Mouse (Mus musculus): ENCODE results near the gene Gm11595. TPM values are rescaled to one million over a fixed set of nuclear protein-coding genes. Genes with fewer than 3 reads are reported as not detected.

The Gm11595 gene
- not detected for polyA plus RNA-seq (2014; fragmentation: Illumina TruSeq; extraction: RNeasy Lipid Tissue Mini Kit (QIAGEN cat#74804); ENCODE audit: low replicate concordance)

DNA sequence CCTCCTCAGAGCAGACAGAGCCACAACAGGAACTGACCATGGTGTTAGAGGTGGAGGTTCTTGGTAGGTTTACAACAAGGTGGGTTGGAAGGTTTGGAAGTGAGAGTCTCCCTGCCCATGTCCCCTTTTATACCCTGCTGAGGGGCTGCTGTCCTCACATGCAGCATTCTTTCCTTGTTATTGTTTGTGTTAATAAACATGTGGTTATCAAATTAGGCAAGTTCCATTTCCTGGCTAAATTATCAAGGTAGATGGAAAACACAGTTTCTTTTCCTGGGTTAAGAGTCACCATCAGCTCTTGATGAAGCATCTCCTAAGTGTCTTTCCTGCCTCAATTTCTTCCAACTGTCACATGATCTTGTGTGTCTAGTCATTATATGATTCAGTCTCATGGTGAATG lies at the start of gene Gm11595:
Gm11595 (minus strand) TSS at position 101 of the 400 bp plus-strand sequence.

DNA sequence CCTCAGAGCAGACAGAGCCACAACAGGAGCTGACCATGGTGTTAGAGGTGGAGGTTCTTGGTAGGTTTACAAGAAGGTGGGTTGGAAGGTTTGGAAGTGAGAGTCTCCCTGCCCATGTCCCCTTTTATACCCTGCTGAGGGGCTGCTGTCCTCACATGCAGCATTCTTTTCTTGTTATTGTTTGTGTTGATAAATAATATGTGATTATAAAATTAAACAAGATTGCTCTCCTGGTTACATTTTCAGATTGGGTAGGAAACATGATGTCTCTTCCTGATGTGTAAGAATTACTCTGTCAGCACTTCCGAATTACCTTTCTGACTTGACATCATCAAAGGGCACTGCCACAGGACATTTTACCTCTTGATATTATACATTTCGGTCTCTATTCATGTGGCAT lies 42.9 kb upstream of the Gm11595 start, which contains the start of gene Gm11564:
Gm11564 (minus strand) TSS at position 101 of the 400 bp plus-strand sequence.

DNA sequence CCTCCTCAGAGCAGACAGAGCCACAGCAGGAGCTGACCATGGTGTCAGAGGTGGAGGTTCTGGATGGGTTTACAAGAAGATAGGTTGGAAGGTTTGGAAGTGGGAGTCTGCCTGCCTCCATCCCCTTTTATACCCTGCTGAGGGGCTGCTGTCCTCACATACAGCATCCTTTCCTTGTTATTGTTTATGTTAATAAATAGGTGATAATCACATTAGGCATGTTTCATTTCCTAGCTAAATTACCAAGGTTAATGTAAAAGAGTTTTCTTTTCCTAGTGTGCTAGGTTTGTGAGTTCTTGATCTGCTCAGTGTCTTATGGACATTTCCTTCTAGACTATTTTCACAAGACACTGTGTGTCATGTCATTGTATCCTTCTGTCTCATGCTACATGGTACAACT lies 37.1 kb upstream of the Gm11595 start, which contains the start of gene Krtap4-13:
Krtap4-13 (minus strand) TSS at position 101 of the 400 bp plus-strand sequence.

DNA sequence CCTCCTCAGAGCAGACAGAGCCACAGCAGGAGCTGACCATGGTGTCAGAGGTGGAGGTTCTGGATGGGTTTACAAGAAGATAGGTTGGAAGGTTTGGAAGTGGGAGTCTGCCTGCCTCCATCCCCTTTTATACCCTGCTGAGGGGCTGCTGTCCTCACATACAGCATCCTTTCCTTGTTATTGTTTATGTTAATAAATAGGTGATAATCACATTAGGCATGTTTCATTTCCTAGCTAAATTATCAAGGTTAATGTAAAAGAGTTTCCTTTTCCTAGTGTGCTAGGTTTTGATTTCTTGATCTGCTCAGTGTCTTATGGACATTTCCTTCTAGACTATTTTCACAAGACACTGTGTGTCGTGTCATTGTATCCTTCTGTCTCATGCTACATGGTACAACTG lies 31.6 kb upstream of the Gm11595 start, which contains the start of gene Gm11554:
Gm11554 (minus strand) TSS at position 101 of the 400 bp plus-strand sequence.

DNA sequence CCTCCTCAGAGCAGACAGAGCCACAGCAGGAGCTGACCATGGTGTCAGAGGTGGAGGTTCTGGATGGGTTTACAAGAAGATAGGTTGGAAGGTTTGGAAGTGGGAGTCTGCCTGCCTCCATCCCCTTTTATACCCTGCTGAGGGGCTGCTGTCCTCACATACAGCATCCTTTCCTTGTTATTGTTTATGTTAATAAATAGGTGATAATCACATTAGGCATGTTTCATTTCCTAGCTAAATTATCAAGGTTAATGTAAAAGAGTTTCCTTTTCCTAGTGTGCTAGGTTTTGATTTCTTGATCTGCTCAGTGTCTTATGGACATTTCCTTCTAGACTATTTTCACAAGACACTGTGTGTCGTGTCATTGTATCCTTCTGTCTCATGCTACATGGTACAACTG lies 26.1 kb upstream of the Gm11595 start, which contains the start of gene Gm11569:
Gm11569 (minus strand) TSS at position 101 of the 400 bp plus-strand sequence.

GRCm38 (mm10) chr11:99793367-99793766 lies 20.7 kb upstream of the Gm11595 start, which contains the start of gene Gm11596:
TSS of gene Gm11596 (minus strand) at chr11:99793467.

DNA sequence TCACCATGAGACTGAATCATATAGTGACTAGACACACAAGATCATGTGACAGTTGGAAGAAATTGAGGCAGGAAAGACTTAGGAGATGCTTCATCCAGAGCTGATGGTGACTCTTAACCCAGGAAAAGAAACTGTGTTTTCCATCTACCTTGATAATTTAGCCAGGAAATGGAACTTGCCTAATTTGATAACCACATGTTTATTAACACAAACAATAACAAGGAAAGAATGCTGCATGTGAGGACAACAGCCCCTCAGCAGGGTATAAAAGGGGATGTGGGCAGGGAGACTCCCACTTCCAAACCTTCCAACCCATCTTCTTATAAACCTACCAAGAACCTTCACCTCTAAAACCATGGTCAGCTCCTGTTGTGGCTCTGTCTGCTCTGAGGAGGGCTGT lies 12.2 kb upstream of the Gm11595 start, which contains the start of gene Krtap4-9:
Krtap4-9 (plus strand) TSS at position 301 of the 400 bp plus-strand sequence.

GRCm38 (mm10) chr11:99780604-99781003 lies 7.9 kb upstream of the Gm11595 start, which contains the start of gene Krtap4-8:
TSS of gene Krtap4-8 (minus strand) at chr11:99780704.

GRCm38 (mm10) chr11:99734190-99734589 lies 38.5 kb downstream of the Gm11595 start, which contains the start of gene Gm14180:
TSS of gene Gm14180 (minus strand) at chr11:99734290.

Other genes with a start within 250 kb of the Gm11595 start
- not detected for gene Krt40, start 229.8 kb downstream of the Gm11595 start, polyA plus RNA-seq (2014; fragmentation: Illumina TruSeq; extraction: RNeasy Lipid Tissue Mini Kit (QIAGEN cat#74804); ENCODE audit: low replicate concordance)
- not detected for gene Krtap3-3, start 222.0 kb downstream of the Gm11595 start, polyA plus RNA-seq (2014; fragmentation: Illumina TruSeq; extraction: RNeasy Lipid Tissue Mini Kit (QIAGEN cat#74804); ENCODE audit: low replicate concordance)
- gene Krtap3-2, start 216.1 kb downstream of the Gm11595 start, polyA plus RNA-seq (2014; fragmentation: Illumina TruSeq; extraction: RNeasy Lipid Tissue Mini Kit (QIAGEN cat#74804); ENCODE audit: low replicate concordance), result not detected
- not detected for gene Gm11939, start 213.4 kb downstream of the Gm11595 start, polyA plus RNA-seq (2014; fragmentation: Illumina TruSeq; extraction: RNeasy Lipid Tissue Mini Kit (QIAGEN cat#74804); ENCODE audit: low replicate concordance)
- not detected for gene Krtap3-1, start 206.3 kb downstream of the Gm11595 start, polyA plus RNA-seq (2014; fragmentation: Illumina TruSeq; extraction: RNeasy Lipid Tissue Mini Kit (QIAGEN cat#74804); ENCODE audit: low replicate concordance)
- not detected for gene Krtap1-5, start 191.9 kb downstream of the Gm11595 start, polyA plus RNA-seq (2014; fragmentation: Illumina TruSeq; extraction: RNeasy Lipid Tissue Mini Kit (QIAGEN cat#74804); ENCODE audit: low replicate concordance)
- not detected for gene Krtap1-4, start 189.3 kb downstream of the Gm11595 start, polyA plus RNA-seq (2014; fragmentation: Illumina TruSeq; extraction: RNeasy Lipid Tissue Mini Kit (QIAGEN cat#74804); ENCODE audit: low replicate concordance)
- gene Krtap1-3, start 181.6 kb downstream of the Gm11595 start, polyA plus RNA-seq (2014; fragmentation: Illumina TruSeq; extraction: RNeasy Lipid Tissue Mini Kit (QIAGEN cat#74804); ENCODE audit: low replicate concordance), result not detected
- gene Krtap9-3, start 174.8 kb downstream of the Gm11595 start, polyA plus RNA-seq (2014; fragmentation: Illumina TruSeq; extraction: RNeasy Lipid Tissue Mini Kit (QIAGEN cat#74804); ENCODE audit: low replicate concordance), result not detected
- not detected for gene Gm11938, start 169.6 kb downstream of the Gm11595 start, polyA plus RNA-seq (2014; fragmentation: Illumina TruSeq; extraction: RNeasy Lipid Tissue Mini Kit (QIAGEN cat#74804); ENCODE audit: low replicate concordance)
- gene Gm11937, start 162.7 kb downstream of the Gm11595 start, polyA plus RNA-seq (2014; fragmentation: Illumina TruSeq; extraction: RNeasy Lipid Tissue Mini Kit (QIAGEN cat#74804); ENCODE audit: low replicate concordance), result not detected
- not detected for gene Krtap2-4, start 158.1 kb downstream of the Gm11595 start, polyA plus RNA-seq (2014; fragmentation: Illumina TruSeq; extraction: RNeasy Lipid Tissue Mini Kit (QIAGEN cat#74804); ENCODE audit: low replicate concordance)
- gene Gm11562, start 152.5 kb downstream of the Gm11595 start, polyA plus RNA-seq (2014; fragmentation: Illumina TruSeq; extraction: RNeasy Lipid Tissue Mini Kit (QIAGEN cat#74804); ENCODE audit: low replicate concordance), result not detected
- gene Krtap4-1, start 144.7 kb downstream of the Gm11595 start, polyA plus RNA-seq (2014; fragmentation: Illumina TruSeq; extraction: RNeasy Lipid Tissue Mini Kit (QIAGEN cat#74804); ENCODE audit: low replicate concordance), result not detected
- gene Krtap4-2, start 137.8 kb downstream of the Gm11595 start, polyA plus RNA-seq (2014; fragmentation: Illumina TruSeq; extraction: RNeasy Lipid Tissue Mini Kit (QIAGEN cat#74804); ENCODE audit: low replicate concordance), result not detected
- not detected for gene Krtap4-7, start 128.8 kb downstream of the Gm11595 start, polyA plus RNA-seq (2014; fragmentation: Illumina TruSeq; extraction: RNeasy Lipid Tissue Mini Kit (QIAGEN cat#74804); ENCODE audit: low replicate concordance)
- not detected for gene Gm11555, start 122.7 kb downstream of the Gm11595 start, polyA plus RNA-seq (2014; fragmentation: Illumina TruSeq; extraction: RNeasy Lipid Tissue Mini Kit (QIAGEN cat#74804); ENCODE audit: low replicate concordance)
- gene Gm11563, start 114.0 kb downstream of the Gm11595 start, polyA plus RNA-seq (2014; fragmentation: Illumina TruSeq; extraction: RNeasy Lipid Tissue Mini Kit (QIAGEN cat#74804); ENCODE audit: low replicate concordance), result not detected
- not detected for gene Krtap4-6, start 107.0 kb downstream of the Gm11595 start, polyA plus RNA-seq (2014; fragmentation: Illumina TruSeq; extraction: RNeasy Lipid Tissue Mini Kit (QIAGEN cat#74804); ENCODE audit: low replicate concordance)
- gene Gm14190, start 82.2 kb downstream of the Gm11595 start, polyA plus RNA-seq (2014; fragmentation: Illumina TruSeq; extraction: RNeasy Lipid Tissue Mini Kit (QIAGEN cat#74804); ENCODE audit: low replicate concordance), result not detected
- gene Gm14180, start 38.6 kb downstream of the Gm11595 start, polyA plus RNA-seq (2014; fragmentation: Illumina TruSeq; extraction: RNeasy Lipid Tissue Mini Kit (QIAGEN cat#74804); ENCODE audit: low replicate concordance), result not detected
- gene Krtap4-8, start 7.8 kb upstream of the Gm11595 start, polyA plus RNA-seq (2014; fragmentation: Illumina TruSeq; extraction: RNeasy Lipid Tissue Mini Kit (QIAGEN cat#74804); ENCODE audit: low replicate concordance), result not detected
- gene Krtap4-9, start 12.3 kb upstream of the Gm11595 start, polyA plus RNA-seq (2014; fragmentation: Illumina TruSeq; extraction: RNeasy Lipid Tissue Mini Kit (QIAGEN cat#74804); ENCODE audit: low replicate concordance), result not detected
- gene Gm11596, start 20.6 kb upstream of the Gm11595 start, polyA plus RNA-seq (2014; fragmentation: Illumina TruSeq; extraction: RNeasy Lipid Tissue Mini Kit (QIAGEN cat#74804); ENCODE audit: low replicate concordance), result not detected
- gene Gm11569, start 26.0 kb upstream of the Gm11595 start, polyA plus RNA-seq (2014; fragmentation: Illumina TruSeq; extraction: RNeasy Lipid Tissue Mini Kit (QIAGEN cat#74804); ENCODE audit: low replicate concordance), result not detected
- not detected for gene Gm11554, start 31.5 kb upstream of the Gm11595 start, polyA plus RNA-seq (2014; fragmentation: Illumina TruSeq; extraction: RNeasy Lipid Tissue Mini Kit (QIAGEN cat#74804); ENCODE audit: low replicate concordance)
- gene Krtap4-13, start 37.0 kb upstream of the Gm11595 start, polyA plus RNA-seq (2014; fragmentation: Illumina TruSeq; extraction: RNeasy Lipid Tissue Mini Kit (QIAGEN cat#74804); ENCODE audit: low replicate concordance), result not detected
- gene Gm11564, start 42.8 kb upstream of the Gm11595 start, polyA plus RNA-seq (2014; fragmentation: Illumina TruSeq; extraction: RNeasy Lipid Tissue Mini Kit (QIAGEN cat#74804); ENCODE audit: low replicate concordance), result not detected
- gene 2300003K06Rik, start 65.2 kb upstream of the Gm11595 start, polyA plus RNA-seq (2014; fragmentation: Illumina TruSeq; extraction: RNeasy Lipid Tissue Mini Kit (QIAGEN cat#74804); ENCODE audit: low replicate concordance), result not detected
- gene Krtap4-16, start 78.7 kb upstream of the Gm11595 start, polyA plus RNA-seq (2014; fragmentation: Illumina TruSeq; extraction: RNeasy Lipid Tissue Mini Kit (QIAGEN cat#74804); ENCODE audit: low replicate concordance), result not detected
- not detected for gene Gm11568, start 85.0 kb upstream of the Gm11595 start, polyA plus RNA-seq (2014; fragmentation: Illumina TruSeq; extraction: RNeasy Lipid Tissue Mini Kit (QIAGEN cat#74804); ENCODE audit: low replicate concordance)
- not detected for gene Gm11559, start 91.6 kb upstream of the Gm11595 start, polyA plus RNA-seq (2014; fragmentation: Illumina TruSeq; extraction: RNeasy Lipid Tissue Mini Kit (QIAGEN cat#74804); ENCODE audit: low replicate concordance)
- gene Krtap9-1, start 100.5 kb upstream of the Gm11595 start, polyA plus RNA-seq (2014; fragmentation: Illumina TruSeq; extraction: RNeasy Lipid Tissue Mini Kit (QIAGEN cat#74804); ENCODE audit: low replicate concordance), result not detected
- gene Gm11567, start 106.3 kb upstream of the Gm11595 start, polyA plus RNA-seq (2014; fragmentation: Illumina TruSeq; extraction: RNeasy Lipid Tissue Mini Kit (QIAGEN cat#74804); ENCODE audit: low replicate concordance), result not detected
- gene Krtap31-1, start 135.0 kb upstream of the Gm11595 start, polyA plus RNA-seq (2014; fragmentation: Illumina TruSeq; extraction: RNeasy Lipid Tissue Mini Kit (QIAGEN cat#74804); ENCODE audit: low replicate concordance), result not detected
- gene Gm11565, start 141.8 kb upstream of the Gm11595 start, polyA plus RNA-seq (2014; fragmentation: Illumina TruSeq; extraction: RNeasy Lipid Tissue Mini Kit (QIAGEN cat#74804); ENCODE audit: low replicate concordance), result not detected
- not detected for gene Krtap31-2, start 163.4 kb upstream of the Gm11595 start, polyA plus RNA-seq (2014; fragmentation: Illumina TruSeq; extraction: RNeasy Lipid Tissue Mini Kit (QIAGEN cat#74804); ENCODE audit: low replicate concordance)
- gene Krtap9-5, start 175.6 kb upstream of the Gm11595 start, polyA plus RNA-seq (2014; fragmentation: Illumina TruSeq; extraction: RNeasy Lipid Tissue Mini Kit (QIAGEN cat#74804); ENCODE audit: low replicate concordance), result not detected
- not detected for gene Krtap29-1, start 206.1 kb upstream of the Gm11595 start, polyA plus RNA-seq (2014; fragmentation: Illumina TruSeq; extraction: RNeasy Lipid Tissue Mini Kit (QIAGEN cat#74804); ENCODE audit: low replicate concordance)
- not detected for gene Krtap16-1, start 213.7 kb upstream of the Gm11595 start, polyA plus RNA-seq (2014; fragmentation: Illumina TruSeq; extraction: RNeasy Lipid Tissue Mini Kit (QIAGEN cat#74804); ENCODE audit: low replicate concordance)
- not detected for gene Krtap17-1, start 221.1 kb upstream of the Gm11595 start, polyA plus RNA-seq (2014; fragmentation: Illumina TruSeq; extraction: RNeasy Lipid Tissue Mini Kit (QIAGEN cat#74804); ENCODE audit: low replicate concordance)
- gene Krt33a, start 243.3 kb upstream of the Gm11595 start, polyA plus RNA-seq (2014; fragmentation: Illumina TruSeq; extraction: RNeasy Lipid Tissue Mini Kit (QIAGEN cat#74804); ENCODE audit: low replicate concordance), result not detected